Mouse (Mus musculus) heart, postnatal 4 days (tissue): ENCODE measurements at regions not wholly inside any gene's neighbourhood (a gene's known extent, or its start where the extent isn't known, plus 50 kb on each side); places are given as distances from the start of the nearest gene placed in this dataset.
"Not testable (repeated sequence)": the region's sequence is repeated elsewhere in the genome, so short reads cannot be mapped to it uniquely, and the experiment has no call there.

Source experiments
- DNase-seq: peaks from one replicate; pipeline ENCODE4 v3.0.0; 2021

- no peak for DNase-seq
These were observed 250.8 kb downstream of the Tpbg start for GRCm38 (mm10) chr9:86092998-86093397.

DNA sequence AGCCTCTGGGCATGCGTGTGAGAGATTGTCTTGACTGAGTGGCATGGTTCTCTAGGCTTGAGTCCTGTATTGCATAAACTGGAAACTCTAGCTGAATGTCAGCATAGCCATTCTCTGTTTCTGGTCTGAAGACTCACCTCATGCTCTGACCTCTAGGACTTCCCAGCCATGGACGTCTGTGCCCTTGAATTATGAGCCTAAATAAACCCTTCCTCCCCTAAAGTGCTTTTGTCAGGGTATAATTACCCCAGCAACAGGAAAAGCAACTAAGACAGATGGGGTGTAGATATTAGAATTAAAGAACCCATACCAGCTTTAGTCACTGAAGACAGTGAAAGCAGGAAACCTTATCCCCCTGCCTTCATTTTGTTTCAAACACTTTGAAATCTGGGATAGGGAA lies 253.3 kb downstream of the Tpbg start:
- no peak for DNase-seq

DNA sequence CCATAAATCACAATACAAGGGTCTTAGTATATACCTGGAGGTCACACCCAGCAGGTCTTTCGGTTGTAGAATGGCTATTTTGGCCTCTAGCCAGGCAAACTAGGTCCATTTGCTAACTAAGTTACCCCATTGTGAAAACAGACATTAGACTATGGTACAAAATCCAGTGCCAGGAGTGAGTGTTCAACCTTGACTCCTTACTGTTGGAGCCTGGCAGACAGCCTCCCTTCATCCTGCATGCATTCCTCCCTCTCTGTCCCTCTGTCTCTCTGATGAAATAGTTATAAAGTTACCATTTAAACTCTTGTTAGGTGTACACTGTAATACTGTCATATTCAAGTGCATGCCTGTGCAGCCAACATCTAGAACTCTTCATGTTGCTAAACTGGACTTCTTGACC lies 254.1 kb downstream of the Tpbg start:
- no peak for DNase-seq

DNA sequence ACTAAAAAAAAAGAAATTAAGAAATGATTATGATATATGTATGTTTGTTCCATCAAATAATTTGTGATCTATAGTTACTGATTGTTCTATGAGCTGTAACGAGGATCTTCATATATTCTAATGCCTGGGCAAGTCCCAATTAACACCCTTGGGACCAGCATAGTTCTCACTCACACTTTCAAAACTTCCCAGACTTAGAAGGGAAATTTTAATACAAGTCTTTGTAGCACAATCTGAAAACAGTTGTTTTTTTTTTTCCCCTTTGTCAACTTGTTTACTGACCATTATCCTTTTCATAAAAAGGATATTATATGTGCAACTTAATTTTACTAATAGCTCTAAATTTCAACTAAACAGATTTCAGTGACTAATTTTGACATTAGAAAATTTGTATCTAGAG lies 257.1 kb downstream of the Tpbg start:
- no peak for DNase-seq

DNA sequence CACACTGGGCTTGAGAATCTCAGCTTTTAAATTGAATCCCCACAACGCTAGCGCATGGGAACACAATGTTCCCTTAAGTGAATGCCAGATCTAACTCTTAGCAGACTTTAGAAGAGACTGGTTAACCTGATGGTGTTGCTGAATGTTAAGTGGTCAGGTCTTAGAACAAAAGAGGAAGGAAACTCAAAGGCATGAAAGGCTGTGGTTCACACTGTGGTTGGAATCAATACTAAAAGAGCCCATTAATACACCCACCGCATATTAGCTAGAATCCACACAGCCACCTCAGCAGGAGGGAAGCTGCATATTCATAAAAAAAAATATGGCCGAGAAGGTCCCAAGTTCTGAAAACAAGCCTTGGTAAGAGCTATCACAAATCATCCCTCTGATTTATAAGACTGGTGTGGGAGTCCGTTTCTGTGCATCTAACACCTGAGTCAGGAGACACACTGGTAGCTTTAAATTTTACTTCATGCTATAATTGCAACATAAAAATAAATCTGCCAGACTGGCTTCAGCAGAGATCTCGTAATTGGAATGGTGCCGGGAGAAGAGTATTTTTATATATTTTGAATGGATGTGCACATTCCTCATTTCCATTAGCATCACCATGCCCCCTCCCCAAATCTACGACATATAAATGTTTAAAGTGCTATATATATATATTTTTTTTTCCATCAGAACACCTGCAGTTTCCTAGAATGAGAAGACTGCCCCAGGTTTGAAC lies 259.3 kb downstream of the Tpbg start:
- no peak for DNase-seq

DNA sequence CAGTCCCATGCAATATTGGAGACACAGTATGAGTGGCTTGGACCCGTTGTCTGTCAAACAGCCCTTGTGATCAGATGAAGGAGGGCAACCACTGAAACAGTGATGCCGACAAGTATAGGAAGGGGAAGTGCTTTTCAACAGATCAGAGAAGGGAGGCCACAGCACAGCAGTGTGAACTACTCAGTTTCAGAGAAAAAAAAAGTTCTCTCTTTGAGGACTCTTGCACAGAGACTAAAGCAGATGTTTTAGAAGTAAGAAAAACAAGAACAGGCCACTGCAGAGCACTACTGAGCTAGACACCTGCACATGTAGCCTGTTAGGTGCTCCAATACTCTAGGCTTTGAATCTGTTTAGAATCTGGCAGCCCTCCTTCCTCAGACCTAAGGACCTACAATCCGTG lies 261.4 kb downstream of the Tpbg start:
- no peak for DNase-seq

DNA sequence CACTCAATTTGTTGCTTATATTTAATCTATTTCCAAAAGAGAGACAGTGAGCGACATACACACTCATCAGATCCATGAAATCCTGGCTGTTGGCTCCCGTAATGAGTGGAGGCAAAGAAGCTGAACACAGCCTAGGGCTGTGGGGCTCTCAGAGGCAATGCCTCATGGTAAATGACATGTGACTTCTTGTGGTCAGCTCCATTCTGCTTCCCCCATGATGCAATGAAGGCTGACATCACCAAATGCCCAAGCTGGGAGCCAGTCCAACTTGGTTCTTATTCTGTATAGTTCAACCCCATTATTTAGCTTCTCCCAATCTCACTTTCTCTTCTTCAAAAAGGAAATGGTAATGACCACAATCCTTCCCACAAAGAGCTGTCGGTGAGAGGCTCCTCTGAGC lies 262.5 kb downstream of the Tpbg start:
- DNase-seq, result no peak

GRCm38 (mm10) chr9:86105851-86106250 lies 263.7 kb downstream of the Tpbg start:
- DNase-seq, result no peak

DNA sequence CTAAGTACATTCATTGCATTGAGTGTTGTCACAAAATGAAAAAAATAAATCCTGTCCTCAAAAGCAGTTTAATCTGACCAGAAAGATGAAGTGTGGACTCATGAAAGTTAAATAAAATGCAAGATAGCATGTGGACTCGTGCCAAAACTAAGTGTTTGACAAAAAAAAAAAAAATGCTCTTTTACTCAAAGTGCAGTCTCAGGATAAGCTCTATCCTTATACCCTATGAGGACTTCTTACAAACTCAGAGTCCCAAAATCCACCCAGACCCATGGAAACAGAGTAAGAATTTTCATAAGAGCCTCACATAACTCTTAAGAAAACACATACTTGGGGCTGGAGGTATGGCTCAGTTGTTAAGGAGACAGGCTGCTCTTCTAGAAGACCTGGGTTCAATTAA lies 267.7 kb downstream of the Tpbg start:
- DNase-seq, result no peak

- DNase-seq, result no peak
These were observed 277.2 kb downstream of the Tpbg start for GRCm38 (mm10) chr9:86119370-86119769.

- not testable (repeated sequence) for DNase-seq
These were observed 293.4 kb downstream of the Tpbg start for GRCm38 (mm10) chr9:86135617-86136016.

DNA sequence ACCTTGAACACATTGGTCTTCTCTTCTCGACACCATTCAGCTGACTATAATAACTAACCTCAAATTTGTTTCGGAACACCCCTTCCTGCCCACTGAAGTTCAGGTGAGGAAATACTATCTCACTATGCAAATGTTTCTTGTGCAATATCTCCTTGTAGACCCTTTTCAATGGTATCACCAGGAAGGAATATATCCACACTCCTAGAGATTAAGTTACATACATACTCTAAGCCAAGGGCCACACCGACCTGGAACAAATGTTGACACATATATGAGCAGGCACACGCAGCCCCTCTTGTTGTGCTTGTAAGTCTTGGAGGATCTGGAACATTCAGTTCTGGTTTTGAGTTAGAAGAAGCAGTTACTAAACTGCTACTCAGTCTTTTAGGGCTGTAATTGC lies 303.7 kb downstream of the Tpbg start:
- no peak for DNase-seq

DNA sequence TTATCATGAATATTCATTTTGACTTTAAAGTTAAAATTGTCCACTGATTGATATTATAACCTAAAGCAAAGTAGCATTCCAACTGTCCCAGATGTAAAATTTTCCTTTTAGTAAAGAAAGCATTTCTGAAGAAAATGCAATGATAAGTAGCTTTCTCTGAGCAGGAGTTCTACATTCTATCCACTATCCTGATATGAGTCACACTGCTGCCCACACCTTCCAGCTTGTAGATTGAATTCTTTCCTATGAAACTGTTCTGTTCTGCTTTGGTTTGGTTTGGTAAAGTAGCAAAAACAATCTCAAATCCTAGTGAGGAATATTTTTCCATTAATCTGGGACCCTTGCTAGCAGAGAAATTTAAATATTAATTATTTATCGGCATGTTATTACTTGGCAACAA lies 304.4 kb downstream of the Ube2cbp start:
- DNase-seq, result no peak

- DNase-seq, result no peak
These were observed 298.2 kb downstream of the Ube2cbp start for GRCm38 (mm10) chr9:86166362-86167067.

DNA sequence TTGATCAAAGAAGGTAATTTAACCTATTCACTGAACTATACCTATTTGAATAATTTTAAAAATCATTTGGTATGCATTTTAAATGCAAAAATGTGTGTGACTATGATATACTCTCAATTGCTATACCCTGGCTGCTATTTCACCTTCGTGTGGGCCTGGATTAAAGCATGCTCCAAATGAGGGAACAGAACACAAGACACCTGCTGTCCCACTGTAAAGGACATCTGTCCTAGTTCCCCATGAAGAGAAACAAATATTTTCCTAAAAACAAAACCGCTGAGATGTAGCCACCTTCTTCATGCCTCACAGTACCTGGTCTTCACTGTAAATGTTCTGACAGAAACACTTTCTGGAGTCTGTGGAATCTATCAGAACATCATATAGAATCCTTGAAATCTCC lies 294.0 kb downstream of the Ube2cbp start:
- no peak for DNase-seq

DNA sequence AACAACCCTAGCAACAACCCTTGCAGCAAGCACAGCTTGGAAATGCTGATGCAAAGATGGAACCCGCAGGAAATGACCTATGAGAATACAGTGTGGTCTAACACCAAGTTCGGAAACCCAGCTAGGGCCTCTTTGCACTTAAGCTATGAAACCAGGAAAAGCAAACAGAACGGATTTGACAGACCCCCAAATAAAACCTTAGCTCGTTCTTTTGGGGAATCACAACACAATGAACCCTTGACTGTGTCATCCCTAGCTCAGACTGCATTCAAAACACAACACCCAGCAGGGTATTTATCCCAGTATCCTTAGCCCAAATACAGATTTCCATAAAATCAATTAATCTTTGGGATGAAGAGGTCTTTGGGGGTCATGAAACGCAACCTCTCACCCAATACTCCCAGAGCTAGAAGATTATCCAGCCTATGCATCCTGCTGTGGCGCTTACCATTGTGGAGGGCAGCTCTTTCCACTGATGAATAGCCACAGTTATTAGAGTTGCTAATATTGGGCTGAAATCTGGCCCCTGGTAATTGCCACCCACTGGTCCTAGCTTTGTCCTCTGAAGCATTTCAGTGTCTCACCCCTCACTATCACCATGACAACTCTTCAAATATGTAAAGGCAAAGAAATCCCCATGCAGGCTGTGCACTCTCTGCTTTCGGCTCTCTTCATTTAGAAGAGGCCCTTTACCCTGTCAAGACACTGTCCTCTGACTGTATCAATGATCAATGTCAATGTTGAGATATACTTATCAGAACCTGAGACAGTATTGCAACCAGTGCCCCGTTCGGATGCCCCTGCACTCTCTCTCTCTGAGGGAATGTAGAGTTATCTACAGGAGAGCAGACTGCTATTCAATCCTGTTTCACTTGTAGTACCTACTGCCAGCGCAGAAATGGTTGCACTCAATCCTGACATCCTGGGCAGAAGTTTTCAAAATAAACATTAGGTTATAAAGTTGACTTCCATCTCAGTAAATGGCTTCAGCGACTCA lies 277.7 kb downstream of the Ube2cbp start:
- no peak for DNase-seq

DNA sequence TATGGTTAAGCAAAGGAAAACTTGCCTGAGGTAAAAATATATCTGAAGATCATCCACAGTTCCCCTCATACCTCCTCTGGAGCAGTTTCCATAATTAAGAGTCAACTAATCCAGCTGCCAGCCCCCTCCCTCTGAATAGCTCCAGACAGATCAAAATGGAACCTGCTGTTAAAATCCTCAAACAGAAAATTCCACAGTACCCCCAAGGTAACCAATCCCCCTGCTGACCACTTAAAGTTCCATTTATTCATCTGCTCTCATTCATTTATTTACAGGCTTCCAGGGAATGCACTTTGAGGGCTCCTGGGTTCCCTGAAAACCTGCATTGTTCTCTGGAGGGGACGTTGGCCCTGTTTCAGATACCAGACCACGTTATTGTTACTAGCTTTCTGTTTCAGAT lies 275.9 kb downstream of the Ube2cbp start:
- no peak for DNase-seq

GRCm38 (mm10) chr9:86205041-86205440 lies 259.7 kb downstream of the Ube2cbp start:
- DNase-seq, result no peak

- no peak for DNase-seq
These were observed 256.3 kb downstream of the Ube2cbp start for GRCm38 (mm10) chr9:86208334-86208925.

DNA sequence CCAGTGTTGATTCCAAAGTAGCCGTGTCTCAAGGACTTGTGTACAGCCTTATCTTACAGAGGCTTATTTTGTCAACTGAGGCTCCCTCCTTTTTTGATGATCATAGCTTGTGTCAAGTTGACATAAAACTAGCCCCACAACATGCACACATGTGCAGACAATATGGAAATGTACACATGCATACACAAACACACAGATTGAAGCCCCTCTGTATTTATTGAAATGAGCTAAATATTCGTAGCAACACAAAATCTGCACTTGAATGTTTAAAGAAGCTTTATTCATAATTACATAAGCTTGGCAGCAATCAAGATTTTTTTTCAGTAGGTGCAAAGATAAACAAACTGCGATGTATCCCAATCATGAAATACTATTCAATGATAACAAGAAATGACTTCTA lies 253.5 kb downstream of the Ube2cbp start:
- DNase-seq, result no peak

DNA sequence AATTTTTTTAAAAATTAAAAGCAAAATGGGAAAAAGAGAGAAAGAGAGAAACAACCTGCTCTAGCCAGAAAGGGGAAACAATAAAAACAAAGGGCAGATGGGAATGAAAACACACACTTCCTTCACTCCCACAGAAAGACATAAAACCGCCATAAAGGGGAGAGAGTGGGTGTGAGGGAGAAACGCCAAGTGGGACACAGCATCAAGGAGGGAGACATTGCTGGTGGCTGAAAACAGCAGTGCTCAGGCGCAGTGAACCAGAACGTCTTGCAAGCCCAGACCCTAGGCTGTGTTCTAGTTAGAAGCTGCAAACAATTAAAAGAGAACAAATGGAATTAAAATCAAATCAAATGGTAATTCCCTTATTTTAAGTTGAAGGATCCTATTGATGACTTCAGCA lies 245.1 kb downstream of the Ube2cbp start:
- no peak for DNase-seq

DNA sequence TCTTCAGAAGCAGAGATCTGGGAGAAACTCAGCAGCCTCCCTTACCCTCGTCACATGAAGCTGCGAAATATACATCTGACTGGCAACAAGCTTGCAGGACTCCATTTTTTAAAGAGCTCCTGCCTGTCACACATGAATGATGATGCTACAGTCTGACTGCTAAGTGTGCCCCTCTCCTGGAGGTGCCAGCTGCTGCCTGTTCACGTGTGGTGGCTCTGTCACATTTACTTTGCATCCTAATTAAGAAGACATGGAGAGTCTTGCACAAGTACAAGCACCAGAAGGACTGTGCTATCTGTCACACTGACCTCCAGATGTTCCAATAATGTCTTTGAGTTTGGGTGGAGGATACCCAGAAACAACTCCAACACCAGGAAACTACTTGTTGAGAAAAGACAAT lies 240.2 kb downstream of the Ube2cbp start:
- DNase-seq, result no peak
